Mouse (Mus musculus) spleen, adult 18-20 months (tissue): ENCODE measurements at regions not wholly inside any gene's neighbourhood (a gene's known extent, or its start where the extent isn't known, plus 50 kb on each side); places are given as distances from the start of the nearest gene placed in this dataset.

Experiments
- DNase-seq, 2 experiments: peaks; one replicate each; pipeline ENCODE4 v3.0.0; 2022; ENCODE audit warnings: mixed read lengths in 2 of 2

GRCm38 (mm10) chr15:36427334-36427733 lies 580.2 kb downstream of the Zfp706 start:
- no peak for DNase-seq

GRCm38 (mm10) chr15:36425902-36426301 lies 581.7 kb downstream of the Zfp706 start:
- no peak for DNase-seq

- no peak for DNase-seq
Observed at GRCm38 (mm10) chr15:36424047-36424446, 583.5 kb downstream of the Zfp706 start.

GRCm38 (mm10) chr15:36422781-36423180 lies 584.8 kb downstream of the Zfp706 start:
- DNase-seq: no peak

GRCm38 (mm10) chr15:36419943-36420480 lies 587.6 kb downstream of the Zfp706 start:
- no peak for DNase-seq

GRCm38 (mm10) chr15:36417426-36417825 lies 590.1 kb downstream of the Zfp706 start:
- DNase-seq: no peak

GRCm38 (mm10) chr15:36415552-36416249 lies 591.9 kb downstream of the Zfp706 start:
- DNase-seq: no peak

GRCm38 (mm10) chr15:36412016-36412415 lies 595.6 kb downstream of the Zfp706 start:
- no peak for DNase-seq

- no peak for DNase-seq
Observed at GRCm38 (mm10) chr15:36405446-36405845, 602.1 kb downstream of the Zfp706 start.

- no peak for DNase-seq
Observed at GRCm38 (mm10) chr15:36403336-36404119, 604.0 kb downstream of the Zfp706 start.

GRCm38 (mm10) chr15:36402051-36402450 lies 605.5 kb downstream of the Zfp706 start:
- no peak for DNase-seq

GRCm38 (mm10) chr15:36400311-36400840 lies 607.2 kb downstream of the Zfp706 start:
- no peak for DNase-seq

GRCm38 (mm10) chr15:36399355-36400012 lies 608.1 kb downstream of the Zfp706 start:
- DNase-seq: no peak

- DNase-seq: no peak
Observed at GRCm38 (mm10) chr15:36398099-36398982, 609.2 kb downstream of the Zfp706 start.

- no peak for DNase-seq
Observed at GRCm38 (mm10) chr15:36396791-36397190, 610.8 kb downstream of the Zfp706 start.

- DNase-seq: no peak
Observed at GRCm38 (mm10) chr15:36396245-36396644, 611.3 kb downstream of the Zfp706 start.

- DNase-seq: no peak
Observed at GRCm38 (mm10) chr15:36395672-36396050, 611.9 kb downstream of the Zfp706 start.

- no peak for DNase-seq
Observed at GRCm38 (mm10) chr15:36394914-36395671, 612.5 kb downstream of the Zfp706 start.

GRCm38 (mm10) chr15:36389775-36390174 lies 617.8 kb downstream of the Zfp706 start:
- DNase-seq: no peak

GRCm38 (mm10) chr15:36381228-36381671 lies 626.3 kb downstream of the Zfp706 start:
- no peak for DNase-seq
